Mouse (Mus musculus) neural tube, embryonic 14.5 days (tissue): ENCODE measurements around the gene Rad51ap1. TPM values are rescaled to one million over a fixed set of nuclear protein-coding genes. Genes with fewer than 3 reads are reported as not detected.

Experiments used
- ATAC-seq: fragments of 200-750 bp; cut with Nextera tagmentation; 2 replicates; pipeline ENCODE4 v1.8.0; 2017; ENCODE audit warnings: low read depth, mild to moderate bottlenecking, moderate TSS enrichment, moderate library complexity
- H3K27ac ChIP-seq: fragments of 300-500 bp; sonication (generic); 2 replicates; pipeline ENCODE4 v1.5.1; 2014; ENCODE audit warnings: low read depth, mild to moderate bottlenecking, control low read depth, low read length, moderate library complexity, mixed read lengths
- H3K27me3 ChIP-seq: fragments of 300-500 bp; sonication (generic); 2 replicates; pipeline ENCODE4 v1.6.1; 2014; ENCODE audit warnings: low read length; ENCODE audit not compliant: control insufficient read depth, insufficient read depth
- H3K36me3 ChIP-seq: fragments of 300-500 bp; sonication (generic); 2 replicates; pipeline ENCODE4 v1.6.1; 2014; ENCODE audit warnings: low read length, mixed read lengths; ENCODE audit not compliant: control insufficient read depth, insufficient read depth
- H3K4me1 ChIP-seq: fragments of 300-500 bp; sonication (generic); 2 replicates; pipeline ENCODE4 v1.6.1; 2014; ENCODE audit warnings: low read length; ENCODE audit not compliant: control insufficient read depth, insufficient read depth
- H3K4me2 ChIP-seq: fragments of 300-500 bp; sonication (generic); 2 replicates; pipeline ENCODE4 v1.6.1; 2014; ENCODE audit warnings: mild to moderate bottlenecking, low read depth, low read length, control low read depth
- H3K4me3 ChIP-seq: fragments of 300-500 bp; sonication (generic); 2 replicates; pipeline ENCODE4 v1.5.1; 2014; ENCODE audit warnings: low read depth, low read length, control low read depth, mixed read lengths
- H3K9ac ChIP-seq: fragments of 300-500 bp; sonication (generic); replicated peaks from 2 replicates; pipeline ENCODE4 v1.6.1; 2014; ENCODE audit warnings: low read depth, mild to moderate bottlenecking, control low read depth, low read length, mixed read lengths
- H3K9me3 ChIP-seq: fragments of 300-500 bp; sonication (generic); 2 replicates; pipeline ENCODE4 v1.6.1; 2016; ENCODE audit warnings: low read length; ENCODE audit not compliant: control insufficient read depth
- WGBS: fragments of 180-500 bp; shearing (Covaris S2); extraction: QIAGEN DNeasy Blood & Tissue Kit; methylation state at CpG from one replicate; pipeline ENCODE4 v1.1.7; 2014; 5-methylcytosine and 5-hydroxymethylcytosine counted together
- polyA plus RNA-seq: library from polyadenylated mRNA; unstranded; fragments of >200 nt; fragmentation: Nextera tagmentation; extraction: Ambion mirVana; gene quantifications from 2 replicates; pipeline ENCODE4 v1.2.1, GENCODE M21; 2014

Rad51ap1 gene
- polyA plus RNA-seq, 1 experiment from 2014 or later = 10.2 TPM

GRCm38 (mm10) chr6:126940451-126940850 is 1.1 kb upstream of the Rad51ap1 start:
- Histone ChIP-seq H3K9me3 (no peaks in the 10 kb centered on the region), H3K9ac (no peak overlapping the region; the same call in 1 of the 2 replicates), H3K27ac (no peak overlapping the region), H3K27me3 (no peaks in the 10 kb centered on the region), H3K4me2 (peak overlapping the region; percentile 73), H3K4me3 (peak overlapping the region; percentile 66), H3K4me1 (peaks cover 9% of the 10 kb centered on the region), H3K36me3 (no peaks in the 10 kb centered on the region)
- 5% methylated on average over 5 of the region's 5 CpGs for WGBS
- ATAC-seq = no peak

DNA sequence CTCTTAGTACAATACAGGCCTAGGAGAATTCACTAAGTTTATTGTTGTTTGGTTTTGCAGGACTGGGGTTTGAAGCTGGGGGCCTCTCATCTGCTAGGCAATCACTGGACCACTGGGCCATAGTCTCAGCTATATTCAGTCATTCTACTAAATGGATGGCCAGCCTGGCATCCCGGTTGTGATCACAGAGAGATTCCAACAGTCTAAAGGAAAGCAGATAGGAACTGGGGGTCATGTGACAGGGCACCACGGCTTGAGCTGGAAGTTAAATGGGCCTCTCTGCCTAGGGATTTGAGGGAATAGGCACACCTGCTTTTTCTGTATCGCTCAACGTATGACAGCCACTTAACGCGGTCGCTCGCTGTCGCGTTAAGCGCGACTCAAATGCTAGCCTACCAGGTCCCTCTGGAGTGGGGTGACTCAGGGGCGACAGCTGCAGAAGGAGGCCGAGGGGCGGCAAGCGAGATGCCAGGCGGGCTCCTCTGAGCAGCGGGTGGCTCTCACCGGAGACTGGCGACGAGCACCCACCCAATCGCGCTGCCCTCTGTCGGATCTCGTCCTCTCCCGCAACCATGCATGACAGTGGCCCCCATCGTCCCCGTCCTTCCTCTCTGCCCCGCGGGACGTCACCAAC is 417 bp downstream of the Rad51ap1 start:
- H3K9ac ChIP-seq = peak overlapping the region; percentile 63
- no peaks in the 10 kb centered on the region for H3K9me3 ChIP-seq
- no peaks in the 10 kb centered on the region for H3K27me3 ChIP-seq
- peak overlapping the region; percentile 73 for H3K4me2 ChIP-seq
- no peak for ATAC-seq
- H3K36me3 ChIP-seq = no peaks in the 10 kb centered on the region
- H3K27ac ChIP-seq = no peak overlapping the region
- peaks cover 9% of the 10 kb centered on the region for H3K4me1 ChIP-seq
- peak overlapping the region; percentile 66 for H3K4me3 ChIP-seq
- WGBS = under 1% methylated on average over 30 of the region's 31 CpGs

- no peak overlapping the region for H3K27ac ChIP-seq
- H3K9me3 ChIP-seq = no peaks in the 10 kb centered on the region
- H3K4me1 ChIP-seq = peaks cover 9% of the 10 kb centered on the region
- ATAC-seq = no peak
- H3K4me3 ChIP-seq = no peak overlapping the region
- H3K36me3 ChIP-seq = no peaks in the 10 kb centered on the region
- no peak overlapping the region for H3K9ac ChIP-seq
- H3K4me2 ChIP-seq = no peak overlapping the region; the same call in 1 of the 2 replicates
- 86% methylated on average over 2 of the region's 2 CpGs for WGBS
- no peaks in the 10 kb centered on the region for H3K27me3 ChIP-seq
Measured at GRCm38 (mm10) chr6:126938047-126938446, 1.3 kb downstream of the Rad51ap1 start.

- no peak overlapping the region for H3K27ac ChIP-seq
- H3K4me1 ChIP-seq = no peaks in the 10 kb centered on the region
- H3K4me2 ChIP-seq = no peak overlapping the region
- 86% methylated on average over 2 of the region's 2 CpGs for WGBS
- H3K9me3 ChIP-seq = no peaks in the 10 kb centered on the region
- no peak overlapping the region for H3K4me3 ChIP-seq
- H3K36me3 ChIP-seq = no peaks in the 10 kb centered on the region
- no peak for ATAC-seq
- no peaks in the 10 kb centered on the region for H3K27me3 ChIP-seq
- no peak overlapping the region for H3K9ac ChIP-seq
Measured at GRCm38 (mm10) chr6:126932896-126933295, 6.5 kb downstream of the Rad51ap1 start.

DNA sequence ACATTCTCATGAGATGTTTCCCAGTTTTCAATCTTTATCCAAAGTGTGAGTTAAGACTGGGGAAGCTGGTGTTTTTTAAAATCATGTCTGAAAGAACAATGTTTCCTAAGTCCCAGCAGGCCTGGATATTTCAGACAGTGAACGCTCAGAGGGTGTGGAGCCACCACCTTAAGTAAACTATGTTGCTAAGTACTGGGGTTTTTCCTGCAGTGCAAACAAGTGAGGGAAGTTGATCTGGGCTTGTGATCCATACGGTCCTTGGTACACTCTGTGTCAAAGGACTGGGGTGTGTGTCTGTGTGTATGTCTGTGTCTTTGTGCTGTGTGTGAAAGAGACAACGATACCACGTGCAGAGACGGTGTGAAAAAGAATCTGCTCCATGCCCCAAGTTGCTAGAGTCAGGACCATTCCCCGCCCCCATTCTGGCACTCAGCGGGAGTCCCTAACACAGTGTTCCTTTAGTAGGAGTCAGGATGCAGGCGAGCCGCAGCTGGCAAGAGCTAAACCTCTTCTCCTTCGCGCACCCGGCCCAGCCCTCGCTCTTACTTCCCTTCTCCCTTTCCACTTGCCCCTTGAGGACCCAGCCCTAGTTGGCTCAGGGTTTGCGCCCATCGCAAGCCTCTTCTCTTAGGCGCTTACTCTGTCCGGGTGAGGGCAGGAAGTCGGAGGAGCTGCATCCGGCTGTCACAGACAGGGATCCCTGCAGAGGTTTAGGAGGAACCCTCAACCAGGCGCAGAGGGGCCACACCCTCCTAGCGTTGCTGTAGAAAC is 18.1 kb downstream of the Rad51ap1 start, which contains the start of gene Dyrk4:
Gene Dyrk4, minus strand, starts transcription at position 729 of the 771 bp plus-strand sequence.
- no peaks in the 10 kb centered on the region for H3K36me3 ChIP-seq
- no peaks in the 10 kb centered on the region for H3K27me3 ChIP-seq
- H3K4me1 ChIP-seq = no peaks in the 10 kb centered on the region
- no peak within 1 kb of the TSS for H3K27ac ChIP-seq
- 0 out of 2 replicates have a peak within 1 kb of the TSS, but pooled peaks have one; percentile 11 for H3K9ac ChIP-seq
- 7% methylated on average over 21 of the region's 21 CpGs for WGBS
- H3K4me3 ChIP-seq = peak within 1 kb of the TSS; percentile 7; the same call in 1 of the 2 replicates
- H3K4me2 ChIP-seq = peak within 1 kb of the TSS; percentile 35
- no peak for ATAC-seq
- no peaks in the 10 kb centered on the region for H3K9me3 ChIP-seq

DNA sequence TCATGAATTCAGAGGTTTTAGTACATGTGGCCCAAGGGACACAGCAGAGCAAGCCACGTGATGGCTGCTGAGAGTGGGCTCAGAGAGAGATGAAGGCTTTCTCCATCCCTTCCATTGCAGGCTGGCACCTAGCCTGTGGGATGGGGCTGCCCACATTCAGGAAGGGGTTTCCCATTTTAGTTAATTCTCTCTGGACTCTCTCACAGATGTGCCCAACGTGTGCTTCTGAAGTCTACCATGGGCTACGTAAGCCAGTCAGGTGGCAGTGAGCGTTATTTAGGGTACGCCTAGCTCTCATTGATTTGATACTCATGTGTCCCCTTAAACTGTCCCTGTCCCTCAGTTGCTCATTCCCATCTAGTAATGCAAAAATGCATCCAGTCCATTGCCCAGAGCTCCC is 24.5 kb downstream of the Rad51ap1 start:
- no peaks in the 10 kb centered on the region for H3K36me3 ChIP-seq
- H3K9me3 ChIP-seq = no peaks in the 10 kb centered on the region
- no peak overlapping the region for H3K4me3 ChIP-seq
- no peak overlapping the region for H3K4me2 ChIP-seq
- no peak for ATAC-seq
- no peaks in the 10 kb centered on the region for H3K27me3 ChIP-seq
- H3K27ac ChIP-seq = no peak overlapping the region
- H3K4me1 ChIP-seq = no peaks in the 10 kb centered on the region
- 84% methylated on average over 5 of the region's 5 CpGs for WGBS
- H3K9ac ChIP-seq = no peak overlapping the region

- Histone ChIP-seq H3K4me1 (no peaks in the 10 kb centered on the region), H3K9ac (no peak overlapping the region), H3K27ac (no peak overlapping the region), H3K4me3 (no peak overlapping the region), H3K4me2 (no peak overlapping the region), H3K9me3 (no peaks in the 10 kb centered on the region), H3K27me3 (no peaks in the 10 kb centered on the region), H3K36me3 (no peaks in the 10 kb centered on the region)
- WGBS = 79% methylated on average over 4 of the region's 4 CpGs
- no peak for ATAC-seq
Measured at GRCm38 (mm10) chr6:126910727-126911126, 28.7 kb downstream of the Rad51ap1 start.

- H3K4me1 ChIP-seq = no peaks in the 10 kb centered on the region
- H3K27me3 ChIP-seq = no peaks in the 10 kb centered on the region
- no peak overlapping the region for H3K4me3 ChIP-seq
- H3K36me3 ChIP-seq = no peaks in the 10 kb centered on the region
- no peak for ATAC-seq
- H3K9ac ChIP-seq = no peak overlapping the region
- 56% methylated on average over 3 of the region's 3 CpGs for WGBS
- no peak overlapping the region for H3K4me2 ChIP-seq
- no peaks in the 10 kb centered on the region for H3K9me3 ChIP-seq
- H3K27ac ChIP-seq = no peak overlapping the region
Measured at GRCm38 (mm10) chr6:126907876-126908275, 31.5 kb downstream of the Rad51ap1 start.

DNA sequence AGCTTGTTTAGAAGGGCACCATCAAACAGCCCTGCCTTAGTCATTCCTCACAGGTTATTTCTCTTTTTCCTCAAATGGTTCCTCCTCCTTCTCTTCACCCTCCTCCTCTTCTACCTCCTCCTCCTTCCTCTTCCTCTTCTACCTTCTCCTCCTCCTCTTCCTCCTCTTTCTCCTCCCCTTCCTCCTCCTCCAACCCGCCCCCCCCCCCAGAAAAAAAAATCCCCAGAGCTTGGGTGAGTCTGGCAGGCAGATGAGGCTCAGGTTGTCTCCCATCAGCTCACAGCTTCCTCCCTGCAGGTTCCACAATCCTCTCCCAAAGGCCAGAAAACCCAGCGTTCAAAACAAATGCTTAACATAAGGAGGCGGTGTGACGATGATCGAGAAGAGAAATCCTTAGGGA is 32.0 kb downstream of the Rad51ap1 start:
- Histone ChIP-seq H3K4me3 (no peak overlapping the region), H3K27ac (no peak overlapping the region), H3K9ac (no peak overlapping the region), H3K4me2 (no peak overlapping the region), H3K4me1 (no peaks in the 10 kb centered on the region), H3K36me3 (no peaks in the 10 kb centered on the region), H3K27me3 (no peaks in the 10 kb centered on the region), H3K9me3 (no peaks in the 10 kb centered on the region)
- WGBS = 76% methylated on average over 4 of the region's 5 CpGs
- ATAC-seq = no peak
